13 mouse cellular contexts compared by ENCODE assay signal in genomic region chr13:46173103-46173502, GRCm38 (mm10).
DNase-seq lines count a peak whose midpoint lies in the region; ATAC-seq and TF ChIP-seq lines count a peak whose summit lies in the region.
"Had no signal": no experiment of that assay in that cellular context is flagged by ENCODE, and none has a peak within 500 bp of the region (broad histone marks: within the 10 kb centered on the region; RNA-seq: fewer than 3 reads in every experiment).

No protein-coding gene starts in this region.

- no peak overlapping the region for H3K4me3 ChIP-seq in neural tube, embryonic 13.5 days
- H3K4me3 ChIP-seq in hindbrain, embryonic 10.5 days, result no peak overlapping the region
- no peak overlapping the region for H3K4me3 ChIP-seq in midbrain, postnatal 0 days (ENCODE audit: low read depth, low read length)
- H3K4me3 ChIP-seq in liver, embryonic 12.5 days, result no peak overlapping the region
- H3K4me3 ChIP-seq: embryonic facial prominence, embryonic 12.5 days; heart, embryonic 10.5 days; kidney, embryonic 15.5 days had no signal

- WGBS in neural tube, embryonic 13.5 days, result 15% methylated on average over 8 of the region's 8 CpGs
- WGBS in hindbrain, embryonic 10.5 days, result 27% methylated on average over 8 of the region's 8 CpGs
- WGBS in midbrain, postnatal 0 days, result 14% methylated on average over 8 of the region's 8 CpGs
- WGBS in liver, embryonic 12.5 days (ENCODE audit: insufficient replicate concordance), result 57% methylated on average over 8 of the region's 8 CpGs

- H3K4me1 ChIP-seq in neural tube, embryonic 13.5 days (replicated peaks), result peaks cover 16% of the 10 kb centered on the region
- H3K4me1 ChIP-seq in hindbrain, embryonic 10.5 days (replicated peaks), result peaks cover 19% of the 10 kb centered on the region
- no peaks in the 10 kb centered on the region for H3K4me1 ChIP-seq in midbrain, postnatal 0 days (ENCODE audit: insufficient read depth, low read length)
- H3K4me1 ChIP-seq in liver, embryonic 12.5 days, result no peaks in the 10 kb centered on the region
- H3K4me1 ChIP-seq: embryonic facial prominence, embryonic 12.5 days; heart, embryonic 10.5 days had no signal

- no peak overlapping the region for H3K4me2 ChIP-seq in neural tube, embryonic 13.5 days
- H3K4me2 ChIP-seq in midbrain, postnatal 0 days (ENCODE audit: low read depth, low read length, poor library complexity, severe bottlenecking), result no peak overlapping the region
- H3K4me2 ChIP-seq in liver, embryonic 12.5 days, result no peak overlapping the region
- H3K4me2 ChIP-seq: embryonic facial prominence, embryonic 12.5 days; kidney, embryonic 15.5 days; liver, embryonic 11.5 days had no signal

- no peaks in the 10 kb centered on the region for H3K36me3 ChIP-seq in neural tube, embryonic 13.5 days
- H3K36me3 ChIP-seq in hindbrain, embryonic 10.5 days, result no peaks in the 10 kb centered on the region
- no peaks in the 10 kb centered on the region for H3K36me3 ChIP-seq in midbrain, postnatal 0 days (ENCODE audit: insufficient read depth, low read length)
- H3K36me3 ChIP-seq in liver, embryonic 12.5 days, result no peaks in the 10 kb centered on the region
- H3K36me3 ChIP-seq: embryonic facial prominence, embryonic 12.5 days; heart, embryonic 10.5 days; kidney, embryonic 15.5 days had no signal

- H3K27me3 ChIP-seq in neural tube, embryonic 13.5 days, result no peaks in the 10 kb centered on the region
- no peaks in the 10 kb centered on the region for H3K27me3 ChIP-seq in hindbrain, embryonic 10.5 days (ENCODE audit: insufficient read depth, poor library complexity, severe bottlenecking)
- H3K27me3 ChIP-seq in midbrain, postnatal 0 days (ENCODE audit: insufficient read depth, low read length), result no peaks in the 10 kb centered on the region
- H3K27me3 ChIP-seq in liver, embryonic 12.5 days (replicated peaks), result no peaks in the 10 kb centered on the region; the same call in 1 of the 2 replicates
- H3K27me3 ChIP-seq: embryonic facial prominence, embryonic 12.5 days; kidney, embryonic 15.5 days had no signal

- H3K9ac ChIP-seq in neural tube, embryonic 13.5 days, result no peak overlapping the region
- H3K9ac ChIP-seq in midbrain, postnatal 0 days (replicated peaks; ENCODE audit: low read length, poor library complexity, severe bottlenecking), result no peak overlapping the region
- H3K9ac ChIP-seq in liver, embryonic 12.5 days, result no peak overlapping the region
- H3K9ac ChIP-seq: embryonic facial prominence, embryonic 12.5 days; kidney, embryonic 15.5 days had no signal

- peak; percentile 79 for ATAC-seq in neural tube, embryonic 13.5 days (ENCODE audit: low read depth)
- no peak for ATAC-seq in midbrain, postnatal 0 days (ENCODE audit: low FRiP score)
- ATAC-seq in liver, embryonic 12.5 days, result no peak
- no peak for ATAC-seq in erythroid progenitor cell, adult 5-6 weeks (replicated peaks; ENCODE audit: low FRiP score, poor library complexity, severe bottlenecking)
- ATAC-seq: CD4-positive, CD25-positive, alpha-beta regulatory T cell, adult 4 months had no signal

- H3K9me3 ChIP-seq in neural tube, embryonic 13.5 days, result no peaks in the 10 kb centered on the region
- H3K9me3 ChIP-seq in hindbrain, embryonic 10.5 days, result no peaks in the 10 kb centered on the region
- H3K9me3 ChIP-seq in midbrain, postnatal 0 days (ENCODE audit: low read length), result no peaks in the 10 kb centered on the region
- H3K9me3 ChIP-seq in liver, embryonic 12.5 days (replicated peaks), result no peaks in the 10 kb centered on the region
- H3K9me3 ChIP-seq: embryonic facial prominence, embryonic 12.5 days; heart, embryonic 10.5 days; kidney, embryonic 15.5 days had no signal

- 0 out of 2 replicates have a peak overlapping the region, but pooled peaks have one; percentile 28 for H3K27ac ChIP-seq in neural tube, embryonic 13.5 days (replicated peaks)
- H3K27ac ChIP-seq in hindbrain, embryonic 10.5 days, result peak overlapping the region; percentile 59; the same call in 1 of the 2 replicates
- no peak overlapping the region for H3K27ac ChIP-seq in midbrain, postnatal 0 days (ENCODE audit: low read depth, low read length)
- H3K27ac ChIP-seq in liver, embryonic 12.5 days, result no peak overlapping the region
- H3K27ac ChIP-seq: embryonic facial prominence, embryonic 12.5 days; heart, embryonic 10.5 days; kidney, embryonic 15.5 days had no signal

- peak; percentile 25 for DNase-seq in layer of hippocampus, adult 11-12 months (ENCODE audit: low spot score)
- DNase-seq in layer of hippocampus, adult 9-10 months (ENCODE audit: low spot score), result no peak
- DNase-seq in neural tube, embryonic 10.5 days (ENCODE audit: extremely low spot score, low spot score), result no peak
- DNase-seq in hindbrain, embryonic 10.5 days (ENCODE audit: low spot score), result peak; percentile 8
- DNase-seq in midbrain, postnatal 0 days (ENCODE audit: low spot score), result peak; percentile 47

- no peak for TF ChIP-seq CTCF in midbrain, postnatal 0 days (IDR thresholded peaks at IDR 0.05)

Comparison
In these comparisons a context has a peak if more than half of its experiments do, and no peak if none do; other contexts are left out.
1. DNase-seq: peak in layer of hippocampus, adult 11-12 months (single experiment), hindbrain, embryonic 10.5 days (single experiment) and midbrain, postnatal 0 days (single experiment); none in layer of hippocampus, adult 9-10 months (single experiment) and neural tube, embryonic 10.5 days (single experiment).
2. H3K27ac ChIP-seq: peak in neural tube, embryonic 13.5 days (single experiment) and hindbrain, embryonic 10.5 days (single experiment); none in midbrain, postnatal 0 days (single experiment) and liver, embryonic 12.5 days (single experiment).